Mouse (Mus musculus) T-helper 1 cell (primary cell): Measurements from ENCODE around the gene Suco.

Experiments used
- in situ Hi-C: fragments of 300-600 bp; cut with MboI, MseI; formaldehyde crosslinking; loops from one replicate; pipeline ENCODE4 v1.15.1; 2025; ENCODE audit warnings: high pct_unique_total_duplicates

Suco gene

GRCm38 (mm10) chr1:161894553-161894952, 18.1 kb upstream of the Suco start:
- in situ Hi-C loops, result loop anchor here (10.0 kb wide), 2 partner anchors 60 to 420 kb away; no protein-coding TSS in a partner anchor

DNA sequence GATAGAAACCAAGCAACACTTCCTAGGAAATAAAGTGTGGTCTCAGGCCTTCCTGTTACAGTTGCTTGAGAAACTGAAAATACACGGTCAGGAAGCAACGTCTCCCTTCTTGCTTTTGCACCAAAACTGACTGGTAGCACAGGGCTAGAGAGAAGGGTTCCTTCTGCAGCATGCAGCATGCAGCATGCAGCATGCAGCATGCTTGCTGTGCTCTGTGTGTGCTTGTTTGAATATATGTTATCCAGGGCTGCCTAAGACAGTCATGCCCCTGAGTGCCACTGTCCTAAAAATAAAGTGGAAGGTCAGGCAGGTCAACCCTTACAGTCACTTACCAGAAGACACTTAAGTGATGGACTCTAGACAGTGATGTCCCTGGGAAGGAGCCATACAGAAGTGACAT, 17.6 kb upstream of the Suco start:
- in situ Hi-C loops, result loop anchor here (10.0 kb wide), 2 partner anchors 61 to 421 kb away; no protein-coding TSS in a partner anchor

GRCm38 (mm10) chr1:161888823-161889222, 12.3 kb upstream of the Suco start:
- in situ Hi-C loops, result no loop called here

GRCm38 (mm10) chr1:161887679-161888260, 11.3 kb upstream of the Suco start:
- in situ Hi-C loops, result no loop called here

GRCm38 (mm10) chr1:161885762-161886161, 9.3 kb upstream of the Suco start:
- in situ Hi-C loops, result no loop called here

DNA sequence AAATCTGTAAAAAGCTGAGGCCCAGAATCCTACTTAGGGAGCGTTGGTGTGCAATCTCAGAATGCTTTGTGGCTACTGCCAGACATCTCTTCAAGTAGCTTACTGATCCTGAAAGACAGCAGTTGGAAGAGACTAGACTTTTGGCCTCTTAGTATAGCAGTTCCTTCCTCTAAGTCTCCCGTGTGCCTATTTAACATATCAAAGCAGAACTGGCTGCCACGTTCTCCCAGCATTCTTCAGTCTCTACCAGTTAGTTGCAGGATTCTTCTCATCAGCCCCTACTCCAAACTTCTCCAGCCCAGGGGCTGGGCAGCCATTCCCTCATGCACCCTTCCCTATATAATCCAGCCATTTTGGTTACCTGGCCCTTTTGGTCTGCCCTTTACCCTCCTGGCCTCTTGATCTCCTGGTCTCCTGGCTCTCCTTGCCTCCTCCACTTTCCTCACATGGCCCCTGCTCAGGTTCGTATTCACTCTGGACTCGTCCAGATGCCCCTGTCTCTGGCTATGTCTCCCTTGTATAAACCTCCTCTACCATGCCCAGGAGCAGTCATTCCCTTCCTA, 1.2 kb upstream of the Suco start:
- in situ Hi-C loops, result loop anchor here (10.0 kb wide), 1 partner anchor 133 kb away; no protein-coding TSS in a partner anchor

GRCm38 (mm10) chr1:161875706-161876552, 553 bp downstream of the Suco start:
- in situ Hi-C loops, result loop anchor here (10.0 kb wide), 1 partner anchor 131 kb away; no protein-coding TSS in a partner anchor

DNA sequence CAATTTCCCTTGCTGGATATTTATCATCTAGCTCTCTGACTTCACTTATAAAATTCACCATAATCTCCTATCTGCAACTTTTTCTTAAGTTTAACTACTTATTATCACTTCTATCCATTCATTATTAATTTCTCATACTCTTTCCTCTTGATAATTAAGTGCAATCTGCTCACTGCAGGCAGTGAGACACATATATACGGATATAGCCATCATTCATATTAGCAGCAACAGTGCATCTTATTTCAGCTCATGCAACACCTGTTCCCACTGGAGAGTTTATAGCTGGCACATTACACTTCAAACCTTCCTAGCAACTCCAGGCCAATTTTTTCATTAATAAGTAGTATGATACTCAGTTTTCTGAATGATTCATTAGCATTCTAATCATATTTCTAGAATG, 7.1 kb downstream of the Suco start:
- in situ Hi-C loops, result no loop called here

GRCm38 (mm10) chr1:161868413-161868812, 8.1 kb downstream of the Suco start:
- in situ Hi-C loops, result no loop called here

- in situ Hi-C loops, result no loop called here
These were observed 12.7 kb downstream of the Suco start for GRCm38 (mm10) chr1:161863742-161864141.

DNA sequence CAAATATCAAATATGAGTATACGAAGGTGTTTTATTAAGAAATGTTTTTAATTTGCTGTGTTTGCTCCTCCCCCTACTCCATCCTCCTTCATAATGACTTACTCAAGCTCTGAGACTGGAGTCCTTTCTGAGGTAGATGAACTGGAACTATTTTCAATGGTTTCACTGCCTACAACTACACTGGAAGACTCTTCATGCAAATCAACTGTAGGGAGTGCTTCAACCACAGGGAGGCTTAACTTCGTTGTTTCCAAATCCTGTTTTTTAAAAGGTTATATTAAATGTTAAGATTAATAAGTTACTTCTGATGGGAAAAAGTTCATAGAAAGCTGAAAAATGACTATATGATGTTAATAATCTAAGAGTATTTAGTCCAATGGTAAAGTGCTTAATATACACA, 17.2 kb downstream of the Suco start:
- in situ Hi-C loops, result no loop called here

- in situ Hi-C loops, result no loop called here
These were observed 49.8 kb downstream of the Suco start for GRCm38 (mm10) chr1:161826677-161827076.

DNA sequence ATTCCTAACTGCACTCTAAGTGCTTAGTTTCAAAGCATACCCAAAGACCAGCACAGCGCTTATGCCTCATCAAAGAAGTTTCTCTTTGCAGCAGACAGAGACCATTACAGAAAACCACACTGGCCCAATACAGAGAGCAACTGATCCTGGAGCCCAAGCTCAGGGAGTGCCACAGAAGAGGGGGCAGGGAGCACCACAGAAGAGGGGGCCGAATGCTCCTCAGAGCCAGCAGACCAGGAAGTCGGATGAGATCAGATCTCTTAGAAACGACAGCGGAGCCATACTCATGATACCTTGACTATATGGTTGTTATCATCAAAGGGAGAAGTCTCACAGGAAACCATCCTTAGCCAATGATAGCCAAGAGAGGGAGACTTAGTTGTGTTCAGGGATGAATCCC, 67.1 kb downstream of the Suco start:
- in situ Hi-C loops, result no loop called here

- in situ Hi-C loops, result no loop called here
These were observed 67.5 kb downstream of the Suco start for GRCm38 (mm10) chr1:161808980-161809379.

GRCm38 (mm10) chr1:161804541-161804971, 71.9 kb downstream of the Suco start:
- in situ Hi-C loops, result no loop called here

GRCm38 (mm10) chr1:161801321-161801720, 75.2 kb downstream of the Suco start:
- in situ Hi-C loops, result no loop called here

- in situ Hi-C loops, result no loop called here
These were observed 76.2 kb downstream of the Suco start for GRCm38 (mm10) chr1:161800256-161800655.

- in situ Hi-C loops, result loop anchor here (5.0 kb wide), 1 partner anchor 47 kb away; no protein-coding TSS in a partner anchor
These were observed 76.7 kb downstream of the Suco start for GRCm38 (mm10) chr1:161799791-161800190.

- in situ Hi-C loops, result loop anchor here (5.0 kb wide), 1 partner anchor 47 kb away; no protein-coding TSS in a partner anchor
These were observed 77.6 kb downstream of the Suco start for GRCm38 (mm10) chr1:161798866-161799265.

DNA sequence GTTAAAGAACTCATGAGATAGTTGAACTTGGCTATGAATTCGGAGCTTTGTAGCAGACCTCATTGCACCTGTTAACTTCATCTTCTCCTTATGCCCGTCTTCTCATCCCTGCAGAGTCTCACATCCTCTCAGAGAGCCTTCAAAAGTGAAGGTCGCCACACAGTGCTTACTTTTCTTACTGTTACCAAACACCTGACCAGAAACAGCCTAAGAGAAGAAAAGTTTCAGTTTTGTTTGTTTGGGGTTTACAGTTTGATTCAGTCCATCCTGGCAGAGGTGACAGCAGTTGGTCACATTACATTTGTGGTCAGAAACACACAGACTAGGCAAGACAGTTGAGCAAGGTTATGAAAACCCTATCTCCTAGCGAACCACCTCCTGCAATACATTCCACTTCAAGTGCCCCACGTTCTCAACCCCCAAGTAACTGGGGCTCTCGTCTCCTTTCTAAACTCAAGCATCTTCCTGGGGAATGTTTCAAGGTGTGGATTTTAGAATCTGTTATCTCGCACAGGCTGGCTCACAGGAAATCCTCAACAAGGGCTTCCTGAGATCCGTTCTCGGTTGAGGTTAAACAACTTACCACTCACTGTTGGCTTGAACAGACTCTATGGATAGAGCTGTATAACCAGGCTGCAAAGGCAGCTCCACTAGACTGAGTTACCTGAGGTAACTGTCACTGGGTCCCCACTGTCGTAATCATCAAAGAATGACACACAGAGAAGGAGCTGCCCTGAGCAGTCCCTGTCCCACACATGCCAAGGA, 81.9 kb downstream of the Suco start:
- in situ Hi-C loops, result loop anchor here (5.0 kb wide), 1 partner anchor 42 kb away; no protein-coding TSS in a partner anchor

GRCm38 (mm10) chr1:161793321-161793720, 83.2 kb downstream of the Suco start:
- in situ Hi-C loops, result no loop called here

- in situ Hi-C loops, result no loop called here
These were observed 83.9 kb downstream of the Suco start for GRCm38 (mm10) chr1:161792687-161792969.
